Mouse (Mus musculus) ES-E14 (cell line): ENCODE results near the gene Cux1.

Experiments used
- CHD2 ChIP-seq: IDR thresholded peaks from 2 replicates; pipeline ENCODE4 v1.6.1; 2014; ENCODE audit warnings: mild to moderate bottlenecking, low read depth, low read length, inconsistent platforms
- HCFC1 ChIP-seq: IDR thresholded peaks from 2 replicates; pipeline ENCODE4 v1.6.1; 2012; ENCODE audit warnings: low read length, inconsistent platforms, borderline replicate concordance; ENCODE audit not compliant: insufficient read depth
- MAFK ChIP-seq: IDR thresholded peaks from 2 replicates; pipeline ENCODE4 v1.6.1; 2014; ENCODE audit warnings: mild to moderate bottlenecking, low read depth, low read length, inconsistent platforms; ENCODE audit not compliant: insufficient read depth
- ZC3H11A ChIP-seq: IDR thresholded peaks from 2 replicates; pipeline ENCODE4 v1.6.1; 2012; ENCODE audit warnings: low read depth, mild to moderate bottlenecking, inconsistent platforms, low read length, borderline replicate concordance
- ZNF384 ChIP-seq: IDR thresholded peaks from 2 replicates; pipeline ENCODE4 v1.6.1; 2012; ENCODE audit warnings: low read depth, low read length, inconsistent platforms

GRCm38 (mm10) chr5:136213716-136214115 lies 353.6 kb downstream of the Cux1 start:
- TF ChIP-seq MAFK (no peak), CHD2 (no peak), ZC3H11A (no peak), ZNF384 (no peak), HCFC1 (no peak)
